Comparison of ENCODE assay signal across 8 mouse cellular contexts in the genomic region with DNA sequence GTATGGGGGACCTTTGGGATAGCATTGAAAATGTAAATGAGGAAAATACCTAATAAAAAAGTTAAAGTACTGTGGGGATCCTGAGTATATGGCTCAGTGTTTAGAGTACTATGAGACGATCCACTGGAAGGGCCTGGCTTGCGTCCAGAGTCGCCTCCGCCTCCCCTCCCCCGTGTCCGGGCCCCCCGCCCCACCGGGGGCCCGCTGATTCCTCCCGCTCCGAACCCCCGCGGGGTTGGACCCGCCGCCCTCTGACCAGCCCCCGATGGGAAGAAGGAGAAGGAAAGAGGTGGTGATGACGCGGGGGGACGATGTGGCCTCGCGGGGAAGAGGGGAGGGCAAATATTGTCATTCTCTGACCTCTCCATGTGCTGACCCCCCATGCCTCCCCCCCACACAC.
DNase-seq lines count a peak whose midpoint lies in the region; ATAC-seq and TF ChIP-seq lines count a peak whose summit lies in the region.
"Not testable (repeated sequence)": the region's sequence is repeated elsewhere in the genome, so short reads cannot be mapped to it uniquely, and the experiment has no call there.

No protein-coding gene starts in this region.

- not testable (repeated sequence) for TF ChIP-seq EP300 in heart, postnatal 0 days (IDR thresholded peaks at IDR 0.05; ENCODE audit: low read depth)

- not testable (repeated sequence) for DNase-seq in heart, postnatal 0 days (ENCODE audit: low spot score); midbrain, embryonic 11.5 days (ENCODE audit: low spot score, missing footprints)

- H3K4me3 ChIP-seq in embryonic facial prominence, embryonic 13.5 days; heart, embryonic 11.5 days (ENCODE audit: low read depth, low read length); heart, postnatal 0 days (ENCODE audit: low read depth, low read length); kidney, embryonic 14.5 days (ENCODE audit: low read length); liver, embryonic 12.5 days; lung, embryonic 15.5 days; midbrain, embryonic 11.5 days (ENCODE audit: low read depth, low read length); stomach, embryonic 15.5 days (replicated peaks): not testable (repeated sequence)

- ATAC-seq in embryonic facial prominence, embryonic 13.5 days (ENCODE audit: insufficient number of reproducible peaks, insufficient read depth, low FRiP score, low TSS enrichment, low read depth), result 0 out of 2 replicates have a peak, but pooled peaks have one; percentile 62
- peak; percentile 93 for ATAC-seq in heart, embryonic 11.5 days (replicated peaks; ENCODE audit: insufficient number of reproducible peaks, low FRiP score, low TSS enrichment)
- peak; percentile 87 for ATAC-seq in heart, postnatal 0 days (ENCODE audit: insufficient read depth, low read depth)
- peak; percentile 95 for ATAC-seq in kidney, embryonic 14.5 days (ENCODE audit: low FRiP score, low TSS enrichment)
- ATAC-seq in liver, embryonic 12.5 days, result peak; percentile 88
- ATAC-seq in lung, embryonic 15.5 days (ENCODE audit: borderline replicate concordance, extremely low read depth, low FRiP score, low TSS enrichment), result peak; percentile 84
- ATAC-seq in midbrain, embryonic 11.5 days (ENCODE audit: low FRiP score), result peak; percentile 72
- ATAC-seq in stomach, embryonic 15.5 days (ENCODE audit: insufficient read depth, low FRiP score, low read depth), result peak; percentile 89

- H3K27ac ChIP-seq in embryonic facial prominence, embryonic 13.5 days; heart, embryonic 11.5 days (ENCODE audit: low read depth, low read length); heart, postnatal 0 days (ENCODE audit: low read depth); kidney, embryonic 14.5 days (ENCODE audit: low read depth, low read length); liver, embryonic 12.5 days; lung, embryonic 15.5 days; midbrain, embryonic 11.5 days (ENCODE audit: low read depth, low read length); stomach, embryonic 15.5 days: not testable (repeated sequence)

- not testable (repeated sequence) for H3K9me3 ChIP-seq in embryonic facial prominence, embryonic 13.5 days; heart, embryonic 11.5 days (replicated peaks; ENCODE audit: control insufficient read depth, low read length); heart, postnatal 0 days (replicated peaks; ENCODE audit: control insufficient read depth, low read length); kidney, embryonic 14.5 days (ENCODE audit: control insufficient read depth, low read length); liver, embryonic 12.5 days (replicated peaks); lung, embryonic 15.5 days; midbrain, embryonic 11.5 days (ENCODE audit: control insufficient read depth, low read length); stomach, embryonic 15.5 days

- not testable (repeated sequence) for H3K36me3 ChIP-seq in embryonic facial prominence, embryonic 13.5 days; heart, embryonic 11.5 days (ENCODE audit: control insufficient read depth, insufficient read depth, low read length); heart, postnatal 0 days (replicated peaks; ENCODE audit: control insufficient read depth, insufficient read depth, low read length); kidney, embryonic 14.5 days (ENCODE audit: control insufficient read depth, insufficient read depth, low read length); liver, embryonic 12.5 days; lung, embryonic 15.5 days; midbrain, embryonic 11.5 days (ENCODE audit: control insufficient read depth, insufficient read depth, low read length); stomach, embryonic 15.5 days

- not testable (repeated sequence) for H3K4me1 ChIP-seq in embryonic facial prominence, embryonic 13.5 days; heart, embryonic 11.5 days (ENCODE audit: control insufficient read depth, insufficient read depth, low read length); heart, postnatal 0 days (ENCODE audit: control insufficient read depth, insufficient read depth); kidney, embryonic 14.5 days (ENCODE audit: control insufficient read depth, insufficient read depth, low read length); liver, embryonic 12.5 days; lung, embryonic 15.5 days; midbrain, embryonic 11.5 days (ENCODE audit: control insufficient read depth, insufficient read depth, low read length); stomach, embryonic 15.5 days

- not testable (repeated sequence) for H3K4me2 ChIP-seq in embryonic facial prominence, embryonic 13.5 days; heart, embryonic 11.5 days; heart, postnatal 0 days (ENCODE audit: low read depth, low read length); kidney, embryonic 14.5 days (replicated peaks; ENCODE audit: low read depth, low read length); liver, embryonic 12.5 days; lung, embryonic 15.5 days; midbrain, embryonic 11.5 days; stomach, embryonic 15.5 days

- H3K27me3 ChIP-seq in embryonic facial prominence, embryonic 13.5 days; heart, embryonic 11.5 days (ENCODE audit: control insufficient read depth, insufficient read depth, low read length); heart, postnatal 0 days (ENCODE audit: control insufficient read depth, insufficient read depth, low read length); kidney, embryonic 14.5 days (ENCODE audit: control insufficient read depth, insufficient read depth, low read length); liver, embryonic 12.5 days (replicated peaks); lung, embryonic 15.5 days; midbrain, embryonic 11.5 days (ENCODE audit: control insufficient read depth, insufficient read depth, low read length); stomach, embryonic 15.5 days (replicated peaks): not testable (repeated sequence)

- H3K9ac ChIP-seq in embryonic facial prominence, embryonic 13.5 days; heart, embryonic 11.5 days (ENCODE audit: low read depth, low read length); heart, postnatal 0 days (replicated peaks; ENCODE audit: low read depth, low read length); kidney, embryonic 14.5 days (ENCODE audit: low read depth, low read length); liver, embryonic 12.5 days; lung, embryonic 15.5 days; midbrain, embryonic 11.5 days (ENCODE audit: low read length); stomach, embryonic 15.5 days: not testable (repeated sequence)

- no CpG with 5 or more reads among the region's 21 CpGs for WGBS in embryonic facial prominence, embryonic 13.5 days
- no CpG with 5 or more reads among the region's 21 CpGs for WGBS in heart, embryonic 11.5 days (ENCODE audit: insufficient replicate concordance)
- WGBS in heart, postnatal 0 days, result no CpG with 5 or more reads among the region's 21 CpGs
- no CpG with 5 or more reads among the region's 21 CpGs for WGBS in kidney, embryonic 14.5 days
- WGBS in liver, embryonic 12.5 days (ENCODE audit: insufficient replicate concordance), result no CpG with 5 or more reads among the region's 21 CpGs
- WGBS in lung, embryonic 15.5 days, result no CpG with 5 or more reads among the region's 21 CpGs
- WGBS in midbrain, embryonic 11.5 days, result no CpG with 5 or more reads among the region's 21 CpGs
- no CpG with 5 or more reads among the region's 21 CpGs for WGBS in stomach, embryonic 15.5 days

- not testable (repeated sequence) for TF ChIP-seq CTCF in heart, postnatal 0 days (IDR thresholded peaks at IDR 0.05; ENCODE audit: low read depth)
